Mouse (Mus musculus): Measurements from ENCODE around the gene Selenoh. TPM values are rescaled to one million over a fixed set of nuclear protein-coding genes. Genes with fewer than 3 reads are reported as not detected.
A peak's percentile ranks its signal among the peaks of the same experiment; 100 is the strongest.
"Not testable (repeated sequence)": the region's sequence is repeated elsewhere in the genome, so short reads cannot be mapped to it uniquely, and the experiment has no call there.

The Selenoh gene
- total RNA-seq, 2 experiments from 2014 or later, result 31.7 to 39.6 TPM

DNA sequence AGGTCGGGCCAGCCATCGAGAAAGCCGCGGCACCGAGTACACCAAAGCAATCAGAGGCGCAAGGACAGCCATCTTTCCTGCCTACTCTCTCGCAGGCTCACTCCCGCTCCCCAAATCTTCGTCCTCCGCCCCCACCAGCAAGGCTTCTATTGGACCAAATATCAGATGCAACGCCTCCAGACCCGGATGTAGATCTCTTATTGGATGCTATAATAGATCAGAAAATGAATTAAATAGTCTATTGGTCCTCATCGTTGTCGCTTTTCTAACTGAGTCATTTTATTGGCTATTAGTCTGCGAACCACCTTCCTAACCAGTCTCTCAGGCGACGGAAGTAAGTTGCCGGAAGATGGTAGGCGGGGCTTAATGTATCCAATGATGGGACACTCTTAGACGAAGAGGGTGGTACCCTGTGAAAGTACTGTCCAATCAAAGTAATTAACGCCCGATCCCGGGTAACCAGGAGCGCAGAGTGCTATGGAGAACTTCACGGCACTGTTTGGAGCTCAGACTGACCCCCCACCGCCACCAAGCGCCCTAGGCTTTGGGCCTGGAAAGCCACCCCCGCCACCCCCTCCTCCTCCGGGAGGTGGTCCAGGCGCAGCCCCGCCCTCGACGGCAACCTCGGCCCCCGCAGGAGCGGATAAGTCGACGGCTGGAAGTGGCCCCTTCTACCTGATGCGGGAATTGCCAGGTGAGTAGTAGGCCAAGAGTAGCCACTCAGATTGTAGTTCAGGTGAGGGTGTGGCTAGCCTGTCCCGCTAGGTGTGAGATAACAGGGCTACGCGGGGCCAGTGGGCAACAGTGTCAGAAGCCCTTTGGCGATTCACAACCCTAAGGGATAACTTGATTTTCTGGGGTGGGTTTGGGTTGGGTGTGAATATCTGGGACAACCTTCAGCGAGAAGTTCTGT lies 7.7 kb upstream of the Selenoh start, which contains the start of the genes Gm28635 and Med19:
Gene Gm28635 (minus strand): TSS at position 74 of the 913 bp plus-strand sequence.
Gene Med19 (plus strand): TSS at position 435 of the 913 bp plus-strand sequence.
- peak; percentile 93 to 99 for DNase-seq (ENCODE audit: low spot score in 2 of 2)
- intact Hi-C loops (cut with DNase I), result no loop called here

GRCm38 (mm10) chr2:84677270-84677967 lies 6.8 kb upstream of the Selenoh start:
- DNase-seq (ENCODE audit: low spot score in 2 of 2), result no peak
- intact Hi-C loops (cut with DNase I), result no loop called here

DNA sequence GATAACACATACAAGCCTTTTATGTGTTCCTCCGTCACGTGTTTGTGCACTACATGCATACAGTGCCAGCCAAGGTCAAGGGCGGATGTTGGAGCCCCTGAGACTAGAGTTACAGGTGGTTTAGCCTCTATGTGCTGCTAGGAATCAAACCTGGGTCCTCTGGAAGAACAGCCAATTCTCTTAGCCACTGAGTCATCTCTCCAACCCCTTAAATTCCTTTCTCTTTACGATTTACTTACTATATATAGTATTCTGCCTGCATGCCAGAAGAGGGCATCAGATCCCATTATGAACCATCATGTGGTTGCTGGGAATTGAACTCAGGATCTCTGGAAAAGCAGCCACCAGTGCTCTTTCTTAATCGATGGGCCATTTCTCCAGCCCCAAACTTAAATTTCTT lies 965 bp upstream of the Selenoh start:
- intact Hi-C loops (cut with DNase I); DNase-seq (ENCODE audit: low spot score in 2 of 2): not testable (repeated sequence)

DNA sequence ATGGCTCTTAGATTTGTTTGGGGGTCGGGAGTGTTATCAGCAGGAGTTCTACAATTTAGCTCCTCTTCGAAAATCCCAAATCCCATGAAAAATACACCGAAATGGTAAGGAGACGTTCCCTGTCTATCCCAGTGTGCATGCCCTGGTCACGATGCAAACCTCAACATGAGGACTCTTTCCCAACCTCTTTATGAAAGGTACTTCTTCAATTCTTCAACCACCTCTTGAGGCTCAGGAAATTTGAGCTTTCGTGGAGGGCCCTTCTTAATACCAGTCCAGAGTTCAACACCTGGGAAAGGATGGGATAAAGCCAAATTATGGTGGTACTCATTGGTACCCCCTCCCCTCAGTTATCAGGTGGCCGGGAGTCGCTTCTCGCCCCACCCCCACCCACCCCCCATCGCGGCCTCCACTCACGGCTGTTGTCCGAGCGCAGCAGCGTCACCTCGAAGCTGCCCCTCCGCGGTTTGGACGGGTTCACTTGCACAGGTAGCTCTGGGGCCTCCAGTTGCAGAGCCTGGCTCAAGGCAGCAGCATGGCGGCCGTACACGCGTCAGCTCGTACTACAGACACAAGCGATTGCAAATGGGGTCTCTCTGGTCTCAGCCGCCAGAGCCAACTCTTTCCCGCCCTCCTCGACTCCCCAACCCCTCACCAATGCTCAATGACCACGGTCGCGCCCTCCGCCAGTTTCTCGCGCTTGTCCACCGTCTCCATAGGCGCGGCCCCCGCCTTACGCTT lies 572 bp downstream of the Selenoh start:
- no peak for DNase-seq (ENCODE audit: low spot score in 2 of 2)
- intact Hi-C loops (cut with DNase I), result loop anchor here (1.0 kb wide), 1 partner anchor 128 kb away; the partner anchor contains the start of gene Ube2l6

DNA sequence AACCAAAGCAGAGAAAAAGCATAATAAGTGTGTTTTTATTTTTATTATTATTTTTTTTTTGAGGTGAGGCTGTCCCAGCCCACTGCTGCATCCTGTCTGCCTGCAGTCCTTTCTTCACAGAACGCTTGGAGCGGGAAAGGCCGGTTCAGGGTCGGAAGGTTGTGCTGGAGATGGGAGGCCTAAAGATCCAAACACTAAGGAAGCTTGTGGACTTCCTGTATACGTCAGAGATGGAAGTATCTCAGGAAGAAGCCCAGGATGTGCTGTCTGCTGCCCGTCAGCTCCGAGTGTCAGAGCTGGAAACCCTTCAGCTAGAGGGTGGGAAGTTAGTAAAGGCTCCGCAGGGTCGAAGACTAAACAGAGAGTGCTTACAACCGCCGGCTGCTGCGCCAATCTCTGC lies 4.5 kb downstream of the Selenoh start:
- intact Hi-C loops (cut with DNase I), result no loop called here
- DNase-seq (ENCODE audit: low spot score in 2 of 2), result no peak

- intact Hi-C loops (cut with DNase I), result loop anchor here (2.0 kb wide), 1 partner anchor 208 kb away; no protein-coding TSS in a partner anchor
- DNase-seq (ENCODE audit: low spot score in 2 of 2), result no peak
Measured at GRCm38 (mm10) chr2:84662866-84663265, 7.7 kb downstream of the Selenoh start.

GRCm38 (mm10) chr2:84660253-84660652 lies 10.3 kb downstream of the Selenoh start:
- intact Hi-C loops (cut with DNase I), result loop anchor here (2.0 kb wide), 1 partner anchor 43 kb away; no protein-coding TSS in a partner anchor
- DNase-seq (ENCODE audit: low spot score in 2 of 2), result peak; percentile 47 to 79

GRCm38 (mm10) chr2:84658806-84659205 lies 11.8 kb downstream of the Selenoh start, which contains the start of gene Btbd18:
Gene Btbd18 (plus strand): TSS chr2:84659079.
- intact Hi-C loops (cut with DNase I), result no loop called here
- no peak for DNase-seq (ENCODE audit: low spot score in 2 of 2)

DNA sequence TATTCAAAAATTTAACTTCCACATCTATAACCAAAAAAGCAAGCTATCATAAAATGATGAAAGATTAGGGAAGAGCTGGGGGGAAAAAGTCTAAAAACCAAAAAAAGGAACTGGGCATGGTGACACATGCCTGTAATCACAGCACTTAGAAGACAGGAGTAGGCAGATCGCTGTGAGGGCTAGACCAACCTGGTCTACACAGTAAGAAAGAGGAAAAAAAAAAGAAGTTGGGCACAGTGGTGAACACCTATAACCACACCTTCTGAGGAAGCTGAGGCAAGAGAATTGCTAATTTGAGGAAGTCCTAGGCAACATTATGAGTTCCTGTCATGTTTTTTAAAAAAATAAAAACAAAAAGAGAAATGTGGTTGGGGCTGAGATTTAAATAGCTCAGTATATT lies 14.7 kb downstream of the Selenoh start:
- intact Hi-C loops (cut with DNase I), result no loop called here
- no peak for DNase-seq (ENCODE audit: low spot score in 2 of 2)

DNA sequence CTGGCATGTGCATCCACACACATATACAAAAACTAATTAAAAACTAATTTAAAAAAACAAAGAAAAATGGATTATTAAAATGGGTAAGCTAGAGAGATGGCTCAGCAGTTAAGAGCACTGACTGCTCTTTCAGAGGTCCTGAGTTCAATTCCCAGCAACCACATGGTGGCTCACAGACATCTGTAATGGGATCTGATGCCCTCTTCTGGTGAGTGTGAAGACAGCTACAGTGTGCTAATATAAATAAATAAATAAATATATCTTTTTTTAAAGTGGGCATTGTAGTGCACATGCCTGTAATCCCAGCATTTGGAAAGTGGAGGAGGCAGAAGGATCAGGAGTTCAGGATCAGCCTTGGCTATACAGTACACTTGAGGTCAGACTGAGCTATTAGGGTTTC lies 17.2 kb downstream of the Selenoh start:
- intact Hi-C loops (cut with DNase I), result no loop called here
- no peak for DNase-seq (ENCODE audit: low spot score in 2 of 2)

- DNase-seq (ENCODE audit: low spot score in 2 of 2), result peak; percentile 88 to 96
- intact Hi-C loops (cut with DNase I), result no loop called here
Measured at GRCm38 (mm10) chr2:84650464-84651195, 19.9 kb downstream of the Selenoh start, which contains the start of gene Ctnnd1. Gene Ctnnd1 (minus strand): TSS chr2:84650765.

DNA sequence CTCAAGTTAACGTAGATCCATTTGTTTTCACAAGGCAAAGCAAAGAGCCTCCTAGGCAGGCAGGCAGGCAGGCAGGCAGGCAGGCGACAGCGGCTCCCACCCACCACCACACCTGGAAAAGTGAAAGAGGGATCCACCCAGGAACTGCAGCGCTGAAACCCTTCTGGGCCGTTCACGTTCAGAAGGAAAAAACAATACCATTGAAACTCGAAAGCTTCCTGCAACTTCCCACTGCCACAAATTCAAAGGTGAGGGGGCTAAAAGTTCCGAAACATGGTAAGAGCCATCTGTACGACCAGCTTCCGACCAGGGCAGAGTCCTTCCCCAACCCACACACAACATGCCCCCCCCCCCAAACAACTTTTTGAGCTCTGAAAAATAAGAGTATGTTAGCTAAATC lies 20.9 kb downstream of the Selenoh start:
- intact Hi-C loops (cut with DNase I), result loop anchor here (2.0 kb wide), 2 partner anchors 15 to 99 kb away; no protein-coding TSS in a partner anchor
- peak in 1 of 2 experiments; percentile 42 for DNase-seq (ENCODE audit: low spot score in 2 of 2)

GRCm38 (mm10) chr2:84648369-84648768 lies 22.2 kb downstream of the Selenoh start:
- peak in 1 of 2 experiments; percentile 19 for DNase-seq (ENCODE audit: low spot score in 2 of 2)
- intact Hi-C loops (cut with DNase I), result loop anchor here (2.0 kb wide), 2 partner anchors 14 to 98 kb away; no protein-coding TSS in a partner anchor

GRCm38 (mm10) chr2:84647051-84647568 lies 23.5 kb downstream of the Selenoh start:
- intact Hi-C loops (cut with DNase I), result loop anchor here (2.0 kb wide), 1 partner anchor 24 kb away; no protein-coding TSS in a partner anchor
- DNase-seq (ENCODE audit: low spot score in 2 of 2), result no peak

- intact Hi-C loops (cut with DNase I), result loop anchor here (2.0 kb wide), 1 partner anchor 23 kb away; no protein-coding TSS in a partner anchor
- DNase-seq (ENCODE audit: low spot score in 2 of 2), result no peak
Measured at GRCm38 (mm10) chr2:84646138-84646537, 24.4 kb downstream of the Selenoh start.

DNA sequence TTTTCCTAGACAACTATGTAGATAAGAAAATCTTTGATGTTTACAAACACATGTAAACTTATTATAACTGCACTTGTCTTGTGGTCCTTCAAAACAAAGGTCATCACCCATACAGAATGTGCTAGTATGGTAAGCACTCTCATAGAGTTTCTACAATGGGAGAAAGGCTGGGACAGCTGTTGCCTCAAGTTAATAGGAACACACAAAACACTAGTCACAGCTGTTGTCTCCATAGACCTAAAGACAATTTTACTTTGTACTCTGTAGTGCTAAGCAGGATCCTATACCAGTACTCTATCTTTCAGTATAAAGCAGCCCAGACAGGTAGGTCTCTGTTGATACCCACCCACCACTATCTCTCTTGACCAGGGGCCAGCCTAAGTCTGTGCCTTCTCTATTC lies 29.7 kb downstream of the Selenoh start:
- DNase-seq (ENCODE audit: low spot score in 2 of 2), result no peak
- intact Hi-C loops (cut with DNase I), result no loop called here

- no peak for DNase-seq (ENCODE audit: low spot score in 2 of 2)
- intact Hi-C loops (cut with DNase I), result no loop called here
Measured at GRCm38 (mm10) chr2:84638428-84639220, 31.9 kb downstream of the Selenoh start.
